Mouse (Mus musculus): ENCODE results near the gene Schip1. TPM values are rescaled to one million over a fixed set of nuclear protein-coding genes. Genes with fewer than 3 reads are reported as not detected.

Gene Schip1
- polyA plus RNA-seq, 1 experiment from 2014 or later = 48.0 TPM

GRCm38 (mm10) chr3:68646387-68647130, 582.0 kb downstream of the Schip1 start:
- H3K9me3 ChIP-seq = no peaks in the 10 kb centered on the region
- H3K4me1 ChIP-seq = no peaks in the 10 kb centered on the region
- no peaks in the 10 kb centered on the region for H3K36me3 ChIP-seq (replicated peaks)
- H3K27ac ChIP-seq = no peak overlapping the region
- H3K27me3 ChIP-seq (ENCODE audit: poor library complexity, severe bottlenecking) = no peaks in the 10 kb centered on the region
- DNase-seq (ENCODE audit: extremely low spot score, low spot score) = no peak
- WGBS = 89% methylated on average over 6 of the region's 6 CpGs
- no peak overlapping the region for H3K4me3 ChIP-seq

DNA sequence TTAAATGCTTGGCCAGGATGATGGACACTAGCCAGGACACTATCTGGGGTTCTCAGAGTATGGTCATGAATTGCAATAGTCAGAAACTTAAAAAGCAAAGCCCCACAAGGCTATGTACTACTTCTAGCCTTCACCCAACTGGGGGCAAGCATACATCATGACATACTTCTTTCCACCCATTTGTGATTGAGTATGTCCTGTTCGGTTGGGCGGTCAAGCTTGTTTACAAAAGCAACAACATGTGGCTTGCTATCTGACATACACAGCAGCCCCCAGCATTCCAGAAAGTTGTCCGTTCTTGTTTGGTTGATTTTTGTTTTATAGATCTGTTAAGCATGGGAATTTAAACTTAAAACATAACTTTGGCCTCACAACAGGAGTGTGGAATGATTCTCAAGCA, 582.7 kb downstream of the Schip1 start:
- no peaks in the 10 kb centered on the region for H3K27me3 ChIP-seq (ENCODE audit: poor library complexity, severe bottlenecking)
- no peak for DNase-seq (ENCODE audit: extremely low spot score, low spot score)
- H3K9me3 ChIP-seq = no peaks in the 10 kb centered on the region
- WGBS = 91% methylated on average over 3 of the region's 3 CpGs
- no peaks in the 10 kb centered on the region for H3K36me3 ChIP-seq (replicated peaks)
- H3K4me1 ChIP-seq = no peaks in the 10 kb centered on the region
- no peak overlapping the region for H3K4me3 ChIP-seq
- H3K27ac ChIP-seq = no peak overlapping the region

DNA sequence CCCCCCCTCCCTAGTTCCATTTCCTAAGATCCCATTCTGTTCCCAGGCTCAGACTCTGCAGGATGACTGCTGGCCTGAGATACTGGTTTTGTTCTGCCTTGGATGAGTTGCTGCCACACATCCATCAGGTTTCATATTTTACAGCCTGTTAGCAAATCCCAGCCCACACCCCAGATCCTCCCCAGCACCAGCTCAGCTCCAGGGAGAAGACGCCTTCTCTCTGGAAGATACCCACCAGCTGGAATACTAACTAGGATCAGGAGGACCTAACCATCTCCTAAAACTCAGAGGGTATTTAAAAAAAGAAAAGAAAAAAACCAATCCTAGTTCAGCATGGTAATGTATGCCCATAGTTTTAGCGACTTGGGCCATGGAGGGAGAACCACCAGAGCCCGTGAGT, 585.6 kb downstream of the Schip1 start:
- DNase-seq (ENCODE audit: extremely low spot score, low spot score) = no peak
- H3K36me3 ChIP-seq (replicated peaks) = no peaks in the 10 kb centered on the region
- 93% methylated on average over 3 of the region's 3 CpGs for WGBS
- H3K4me3 ChIP-seq = no peak overlapping the region
- H3K27me3 ChIP-seq (ENCODE audit: poor library complexity, severe bottlenecking) = no peaks in the 10 kb centered on the region
- no peak overlapping the region for H3K27ac ChIP-seq
- H3K4me1 ChIP-seq = no peaks in the 10 kb centered on the region
- H3K9me3 ChIP-seq = no peaks in the 10 kb centered on the region

- DNase-seq (ENCODE audit: extremely low spot score, low spot score) = no peak
- H3K4me3 ChIP-seq = no peak overlapping the region
- peaks cover 5% of the 10 kb centered on the region; the same call in 1 of the 2 replicates for H3K4me1 ChIP-seq
- no peak overlapping the region for H3K27ac ChIP-seq
- H3K9me3 ChIP-seq = no peaks in the 10 kb centered on the region
- WGBS = 89% methylated on average over 4 of the region's 4 CpGs
- no peaks in the 10 kb centered on the region for H3K36me3 ChIP-seq (replicated peaks)
- H3K27me3 ChIP-seq (ENCODE audit: poor library complexity, severe bottlenecking) = no peaks in the 10 kb centered on the region
Measured at GRCm38 (mm10) chr3:68656607-68657352, 592.2 kb downstream of the Schip1 start.

GRCm38 (mm10) chr3:68657589-68658245, 593.1 kb downstream of the Schip1 start:
- Histone ChIP-seq H3K4me1 (peaks cover 5% of the 10 kb centered on the region; the same call in 1 of the 2 replicates), H3K4me3 (no peak overlapping the region), H3K9me3 (no peaks in the 10 kb centered on the region), H3K36me3 (replicated peaks) (no peaks in the 10 kb centered on the region), H3K27ac (no peak overlapping the region), H3K27me3 (ENCODE audit: poor library complexity, severe bottlenecking) (no peaks in the 10 kb centered on the region)
- WGBS = 39% methylated on average over 9 of the region's 9 CpGs
- no peak for DNase-seq (ENCODE audit: extremely low spot score, low spot score)

DNA sequence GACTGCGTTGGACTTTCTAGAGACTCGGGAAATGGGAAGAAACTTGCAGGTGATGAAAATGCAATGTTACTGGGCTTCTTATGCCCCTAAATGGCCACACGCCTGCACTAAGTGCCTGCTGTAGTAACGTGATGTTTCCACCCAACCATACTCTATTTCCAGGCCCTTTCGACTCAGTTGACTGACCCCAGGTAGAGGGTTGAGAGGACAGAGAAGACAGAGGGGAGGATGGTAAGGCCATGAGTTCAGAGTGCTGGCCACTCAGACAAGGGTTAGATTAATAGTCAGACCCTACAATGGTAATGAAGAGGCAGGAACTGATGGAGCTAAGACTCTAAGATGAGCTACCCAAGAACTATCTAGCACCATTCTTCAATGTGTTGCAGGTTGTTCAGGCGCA, 595.4 kb downstream of the Schip1 start:
- no peak for DNase-seq (ENCODE audit: extremely low spot score, low spot score)
- 97% methylated on average over 6 of the region's 6 CpGs for WGBS
- peaks cover 5% of the 10 kb centered on the region; the same call in 1 of the 2 replicates for H3K4me1 ChIP-seq
- no peaks in the 10 kb centered on the region for H3K9me3 ChIP-seq
- H3K36me3 ChIP-seq (replicated peaks) = no peaks in the 10 kb centered on the region
- H3K27me3 ChIP-seq (ENCODE audit: poor library complexity, severe bottlenecking) = no peaks in the 10 kb centered on the region
- H3K27ac ChIP-seq = no peak overlapping the region
- H3K4me3 ChIP-seq = no peak overlapping the region

GRCm38 (mm10) chr3:68660538-68660937, 595.9 kb downstream of the Schip1 start:
- no peaks in the 10 kb centered on the region for H3K27me3 ChIP-seq (ENCODE audit: poor library complexity, severe bottlenecking)
- H3K36me3 ChIP-seq (replicated peaks) = no peaks in the 10 kb centered on the region
- H3K27ac ChIP-seq = no peak overlapping the region
- H3K9me3 ChIP-seq = no peaks in the 10 kb centered on the region
- H3K4me3 ChIP-seq = no peak overlapping the region
- H3K4me1 ChIP-seq = peaks cover 5% of the 10 kb centered on the region; the same call in 1 of the 2 replicates
- 79% methylated on average over 4 of the region's 4 CpGs for WGBS
- no peak for DNase-seq (ENCODE audit: extremely low spot score, low spot score)

- no peaks in the 10 kb centered on the region for H3K9me3 ChIP-seq
- H3K36me3 ChIP-seq (replicated peaks) = no peaks in the 10 kb centered on the region
- H3K4me3 ChIP-seq = no peak overlapping the region
- peaks cover 5% of the 10 kb centered on the region; the same call in 1 of the 2 replicates for H3K4me1 ChIP-seq
- no peaks in the 10 kb centered on the region for H3K27me3 ChIP-seq (ENCODE audit: poor library complexity, severe bottlenecking)
- DNase-seq (ENCODE audit: extremely low spot score, low spot score) = no peak
- 85% methylated on average over 5 of the region's 5 CpGs for WGBS
- H3K27ac ChIP-seq = no peak overlapping the region
Measured at GRCm38 (mm10) chr3:68662386-68662785, 597.8 kb downstream of the Schip1 start.

GRCm38 (mm10) chr3:68664337-68664736, 599.7 kb downstream of the Schip1 start:
- no peak overlapping the region for H3K4me3 ChIP-seq
- 92% methylated on average over 6 of the region's 6 CpGs for WGBS
- no peak for DNase-seq (ENCODE audit: extremely low spot score, low spot score)
- no peaks in the 10 kb centered on the region for H3K36me3 ChIP-seq (replicated peaks)
- no peaks in the 10 kb centered on the region for H3K4me1 ChIP-seq
- no peaks in the 10 kb centered on the region for H3K27me3 ChIP-seq (ENCODE audit: poor library complexity, severe bottlenecking)
- no peak overlapping the region for H3K27ac ChIP-seq
- H3K9me3 ChIP-seq = no peaks in the 10 kb centered on the region

DNA sequence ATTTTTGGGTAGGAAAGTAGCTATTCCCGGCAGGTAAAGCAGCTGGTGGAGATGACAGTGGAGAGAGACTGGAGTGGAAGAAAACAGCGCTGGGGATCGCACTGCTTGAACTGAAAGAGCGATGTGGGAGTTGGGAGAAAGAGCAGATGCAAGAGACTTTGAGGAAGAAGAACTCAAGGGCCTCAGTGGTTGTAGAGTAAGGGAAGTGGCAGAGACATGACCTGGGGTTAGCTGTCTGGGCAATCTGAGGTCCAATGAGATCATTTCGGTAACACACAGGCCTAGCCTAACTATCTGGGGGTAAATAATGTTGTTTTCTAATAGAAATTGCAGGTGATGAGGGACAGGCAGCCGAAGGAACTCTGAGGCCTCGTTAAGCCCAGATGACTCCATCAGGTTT, 601.8 kb downstream of the Schip1 start:
- H3K36me3 ChIP-seq (replicated peaks) = no peaks in the 10 kb centered on the region

DNA sequence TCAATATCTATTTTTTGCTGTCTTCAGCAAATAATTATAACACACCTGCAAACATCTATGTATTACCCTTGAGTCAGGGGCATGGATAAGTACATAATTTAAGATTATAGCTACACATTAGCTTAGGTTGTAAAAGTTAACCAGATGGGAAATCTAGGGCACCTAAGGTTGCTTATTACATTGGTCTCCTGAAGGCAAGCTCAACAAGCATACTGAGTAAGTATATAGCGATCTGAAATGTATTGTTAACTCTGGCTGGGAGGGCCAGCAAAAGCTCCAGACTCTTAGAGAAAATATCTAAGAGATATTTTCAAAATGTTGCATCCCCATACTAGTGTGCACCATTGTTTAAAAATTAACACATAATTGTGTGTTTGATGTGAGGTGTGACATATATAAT, 603.2 kb downstream of the Schip1 start:
- Histone ChIP-seq H3K27me3 (ENCODE audit: poor library complexity, severe bottlenecking) (no peaks in the 10 kb centered on the region), H3K27ac (no peak overlapping the region), H3K4me3 (no peak overlapping the region), H3K36me3 (replicated peaks) (no peaks in the 10 kb centered on the region), H3K9me3 (no peaks in the 10 kb centered on the region), H3K4me1 (no peaks in the 10 kb centered on the region)
- 89% methylated on average over 1 of the region's 1 CpGs for WGBS
- no peak for DNase-seq (ENCODE audit: extremely low spot score, low spot score)

More for the DNA sequence above, 601.8 kb downstream of the Schip1 start:
- Histone ChIP-seq H3K4me1 (no peaks in the 10 kb centered on the region), H3K4me3 (no peak overlapping the region), H3K27ac (no peak overlapping the region), H3K9me3 (no peaks in the 10 kb centered on the region), H3K27me3 (ENCODE audit: poor library complexity, severe bottlenecking) (no peaks in the 10 kb centered on the region)
- 95% methylated on average over 7 of the region's 7 CpGs for WGBS
- no peak for DNase-seq (ENCODE audit: extremely low spot score, low spot score)

DNA sequence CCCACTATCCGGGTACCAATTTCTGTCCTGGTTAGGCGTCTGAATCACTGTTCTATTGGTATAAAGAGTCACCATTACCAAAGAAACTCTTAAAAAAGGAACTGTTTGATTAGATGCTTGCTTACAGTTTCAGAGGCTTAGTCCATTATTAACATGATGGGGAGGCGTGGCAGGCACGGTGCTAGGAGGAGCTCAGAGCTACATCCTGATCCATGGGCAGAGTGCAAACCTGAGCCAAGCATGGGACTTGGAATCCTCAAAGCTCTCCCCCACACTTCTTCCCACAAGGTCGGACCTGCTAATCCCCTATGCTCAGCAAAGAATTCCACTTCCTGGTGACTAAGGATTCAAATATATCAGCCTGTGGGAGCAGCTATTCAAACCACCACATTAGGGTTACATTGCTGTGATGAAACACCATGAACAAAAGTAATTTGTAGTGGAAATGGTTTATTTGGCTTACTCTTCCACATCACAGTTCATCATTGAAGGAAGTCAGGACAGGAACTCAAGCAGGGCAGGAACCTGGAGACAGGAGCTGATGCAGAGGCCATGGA, 604.9 kb downstream of the Schip1 start:
- 78% methylated on average over 5 of the region's 5 CpGs for WGBS
- no peak overlapping the region for H3K27ac ChIP-seq
- no peaks in the 10 kb centered on the region for H3K4me1 ChIP-seq
- no peak overlapping the region for H3K4me3 ChIP-seq
- no peaks in the 10 kb centered on the region for H3K27me3 ChIP-seq (ENCODE audit: poor library complexity, severe bottlenecking)
- DNase-seq (ENCODE audit: extremely low spot score, low spot score) = no peak
- no peaks in the 10 kb centered on the region; the same call in 1 of the 2 replicates for H3K9me3 ChIP-seq
- no peaks in the 10 kb centered on the region for H3K36me3 ChIP-seq (replicated peaks)

Measured in forebrain, embryonic 10.5 days (tissue).